Mouse (Mus musculus) B cell, adult 62 days (primary cell): Measurements from ENCODE around the gene Mstn. TPM values are rescaled to one million over a fixed set of nuclear protein-coding genes. Genes with fewer than 3 reads are reported as not detected.

Experiments used
- total RNA-seq: library from RNA; stranded (reverse); gene quantifications from 4 replicates; pipeline ENCODE4 v1.2.4, GENCODE M21; 2023

The Mstn gene
- not detected in 4 replicates for total RNA-seq

GRCm38 (mm10) chr1:53061340-53061739, at the start of gene Mstn:
Gene Mstn (plus strand): TSS chr1:53061640.

GRCm38 (mm10) chr1:53020079-53020478, 41.4 kb upstream of the Mstn start, which contains the start of gene 1700019D03Rik:
Gene 1700019D03Rik (minus strand): TSS chr1:53020179.

Other genes starting within 250 kb of the Mstn start
- 9.7 to 23.8 TPM (median 14.5 TPM) in 4 replicates for gene Inpp1, start 244.0 kb upstream of the Mstn start, total RNA-seq
- 12.9 to 17.8 TPM (median 15.4 TPM) in 4 replicates for gene Hibch, start 216.7 kb upstream of the Mstn start, total RNA-seq
- gene 1700019D03Rik, start 41.5 kb upstream of the Mstn start, total RNA-seq = 1.8 to 5.0 TPM (median 2.3 TPM) in 4 replicates
- 0.86 TPM in 1 of 4 replicates, not detected in the others for gene 1700019A02Rik, start 126.0 kb downstream of the Mstn start, total RNA-seq
- gene Pms1, start 235.4 kb downstream of the Mstn start, total RNA-seq = 13.1 to 21.7 TPM (median 15.6 TPM) in 4 replicates
- 12.9 to 15.1 TPM (median 14.5 TPM) in 4 replicates for gene Ormdl1, start 235.5 kb downstream of the Mstn start, total RNA-seq
- gene Gm28778, start 235.5 kb downstream of the Mstn start, total RNA-seq = 1.3 to 2.5 TPM (median 2.3 TPM) in 3 of 4 replicates, not detected in the other